Mouse (Mus musculus): ENCODE data around the gene Ppm1m. TPM values are rescaled to one million over a fixed set of nuclear protein-coding genes. Genes with fewer than 3 reads are reported as not detected.

The Ppm1m gene
- total RNA-seq, 2 experiments from 2014 or later: 6.8 to 21.4 TPM

- no peak for ATAC-seq (replicated peaks; ENCODE audit: low FRiP score, low TSS enrichment, poor library complexity, severe bottlenecking)
Observed at GRCm38 (mm10) chr9:106222261-106222851, 22.8 kb upstream of the Ppm1m start, which contains the start of gene Tlr9. Gene Tlr9 (plus strand): TSS chr9:106222598.

- no peak for ATAC-seq (replicated peaks; ENCODE audit: low FRiP score, low TSS enrichment, poor library complexity, severe bottlenecking)
Observed at GRCm38 (mm10) chr9:106220894-106221523, 21.5 kb upstream of the Ppm1m start.

GRCm38 (mm10) chr9:106216971-106217370 lies 17.4 kb upstream of the Ppm1m start:
- ATAC-seq (replicated peaks; ENCODE audit: low FRiP score, low TSS enrichment, poor library complexity, severe bottlenecking): no peak

GRCm38 (mm10) chr9:106215341-106216125 lies 16.0 kb upstream of the Ppm1m start:
- no peak for ATAC-seq (replicated peaks; ENCODE audit: low FRiP score, low TSS enrichment, poor library complexity, severe bottlenecking)

GRCm38 (mm10) chr9:106212594-106212981 lies 13.0 kb upstream of the Ppm1m start:
- no peak for ATAC-seq (replicated peaks; ENCODE audit: low FRiP score, low TSS enrichment, poor library complexity, severe bottlenecking)

GRCm38 (mm10) chr9:106211680-106212593 lies 12.4 kb upstream of the Ppm1m start:
- peak; percentile 93 for ATAC-seq (replicated peaks; ENCODE audit: low FRiP score, low TSS enrichment, poor library complexity, severe bottlenecking)

- ATAC-seq (replicated peaks; ENCODE audit: low FRiP score, low TSS enrichment, poor library complexity, severe bottlenecking): no peak
Observed at GRCm38 (mm10) chr9:106210853-106211609, 11.5 kb upstream of the Ppm1m start.

- no peak for ATAC-seq (replicated peaks; ENCODE audit: low FRiP score, low TSS enrichment, poor library complexity, severe bottlenecking)
Observed at GRCm38 (mm10) chr9:106209954-106210353, 10.4 kb upstream of the Ppm1m start.

- no peak for ATAC-seq (replicated peaks; ENCODE audit: low FRiP score, low TSS enrichment, poor library complexity, severe bottlenecking)
Observed at GRCm38 (mm10) chr9:106208181-106208580, 8.6 kb upstream of the Ppm1m start.

- ATAC-seq (replicated peaks; ENCODE audit: low FRiP score, low TSS enrichment, poor library complexity, severe bottlenecking): no peak
Observed at GRCm38 (mm10) chr9:106206515-106206914, 7.0 kb upstream of the Ppm1m start.

- no peak for ATAC-seq (replicated peaks; ENCODE audit: low FRiP score, low TSS enrichment, poor library complexity, severe bottlenecking)
Observed at GRCm38 (mm10) chr9:106205713-106206290, 6.3 kb upstream of the Ppm1m start.

GRCm38 (mm10) chr9:106203990-106204851 lies 4.7 kb upstream of the Ppm1m start:
- ATAC-seq (replicated peaks; ENCODE audit: low FRiP score, low TSS enrichment, poor library complexity, severe bottlenecking): no peak

GRCm38 (mm10) chr9:106202819-106203636 lies 3.5 kb upstream of the Ppm1m start, which contains the start of gene Twf2:
Gene Twf2 (plus strand): TSS chr9:106203108.
- peak; percentile 77 for ATAC-seq (replicated peaks; ENCODE audit: low FRiP score, low TSS enrichment, poor library complexity, severe bottlenecking)

GRCm38 (mm10) chr9:106201895-106202294 lies 2.3 kb upstream of the Ppm1m start:
- ATAC-seq (replicated peaks; ENCODE audit: low FRiP score, low TSS enrichment, poor library complexity, severe bottlenecking): no peak

- peak; percentile 32 for ATAC-seq (replicated peaks; ENCODE audit: low FRiP score, low TSS enrichment, poor library complexity, severe bottlenecking)
Observed at GRCm38 (mm10) chr9:106198962-106199458, 536 bp downstream of the Ppm1m start.

- ATAC-seq (replicated peaks; ENCODE audit: low FRiP score, low TSS enrichment, poor library complexity, severe bottlenecking): no peak
Observed at GRCm38 (mm10) chr9:106197732-106198131, 1.8 kb downstream of the Ppm1m start.
